In the genomic region with DNA sequence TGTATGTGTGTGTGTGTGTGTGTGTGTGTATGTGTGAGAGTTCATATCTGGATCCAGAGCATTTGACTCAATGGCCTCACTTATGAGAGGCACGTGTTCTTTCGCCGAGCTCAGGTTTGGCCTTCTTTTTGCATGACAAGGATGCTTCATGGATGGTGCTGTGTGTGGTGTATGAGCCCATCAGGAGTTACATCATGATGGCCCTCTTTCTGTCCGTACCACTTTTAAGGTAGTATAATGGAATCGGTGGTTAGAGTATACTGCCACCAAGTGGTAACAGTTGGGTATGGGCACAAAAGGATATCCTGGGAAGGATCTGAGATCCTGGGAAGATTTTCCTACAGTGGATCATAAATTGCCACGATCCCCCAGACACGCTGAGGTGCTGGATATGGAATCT, we compare ENCODE assay signal across 7 mouse cellular contexts. TPM values are rescaled to one million over a fixed set of nuclear protein-coding genes. Genes with fewer than 3 reads are reported as not detected.
A peak's percentile ranks its signal among the peaks of the same experiment; 100 is the strongest.
DNase-seq lines count a peak whose midpoint lies in the region; ATAC-seq and TF ChIP-seq lines count a peak whose summit lies in the region.

No protein-coding gene starts in this region.

- TF ChIP-seq EP300 in CH12.LX (IDR thresholded peaks at IDR 0.05; ENCODE audit: low read length): no peak
- TF ChIP-seq EP300 in liver, embryonic 14.5 days (IDR thresholded peaks at IDR 0.05; ENCODE audit: low read depth): no peak

- in situ Hi-C loops in CH12.LX (cut with MboI; ENCODE audit: low pct_ligation_motif_present, low pct_unique_long_range_greater_than_20kb, low sequenced_read_pairs): loop anchor here (10.0 kb wide), 1 partner anchor 88 kb away; no protein-coding TSS in a partner anchor

- no peaks in the 10 kb centered on the region for H3K79me2 ChIP-seq in CH12.LX (replicated peaks; ENCODE audit: control insufficient read depth, extremely low read depth, insufficient read depth, poor library complexity, severe bottlenecking)

- peaks cover 3% of the 10 kb centered on the region for H3K27me3 ChIP-seq in CH12.LX (replicated peaks)
- H3K27me3 ChIP-seq in liver, embryonic 14.5 days (ENCODE audit: control insufficient read depth, insufficient read depth, low read length): no peaks in the 10 kb centered on the region

- H3K36me3 ChIP-seq in CH12.LX (replicated peaks in 1 of 2; ENCODE audit: control insufficient read depth in 1 of 2, insufficient read depth in 1 of 2, low read length in 1 of 2): no peaks in the 10 kb centered on the region
- H3K36me3 ChIP-seq in liver, embryonic 14.5 days (replicated peaks; ENCODE audit: control insufficient read depth, insufficient read depth, low read depth): no peaks in the 10 kb centered on the region

- H3K9me3 ChIP-seq in CH12.LX (replicated peaks; ENCODE audit: low read length): no peaks in the 10 kb centered on the region
- no peaks in the 10 kb centered on the region for H3K9me3 ChIP-seq in liver, embryonic 14.5 days (ENCODE audit: control insufficient read depth, low read length)

- no peak overlapping the region for H3K4me3 ChIP-seq in CH12.LX (replicated peaks in 1 of 3; ENCODE audit: low read depth in 2 of 3, low read length in 2 of 3, poor library complexity in 1 of 3)
- H3K4me3 ChIP-seq in gastrocnemius, adult 2 months: no peak overlapping the region
- no peak overlapping the region for H3K4me3 ChIP-seq in liver, embryonic 14.5 days (ENCODE audit: insufficient read depth in 1 of 2, low read depth in 2 of 2, low read length in 2 of 2)

- DNase-seq in CH12.LX (ENCODE audit: extremely low read depth): peak; percentile 47
- peak; percentile 12 for DNase-seq in T-cell, adult 2 months (ENCODE audit: low spot score)
- peak; percentile 20 to 69 for DNase-seq in cerebellum, postnatal 36 days
- DNase-seq in gastrocnemius, adult 2 months: no peak
- DNase-seq in kidney, postnatal 14 days: peak; percentile 63
- DNase-seq in liver, embryonic 14.5 days (ENCODE audit: low read depth in 3 of 3, low spot score in 3 of 3): peak; percentile 4 to 17 (median 13)
- peak; percentile 32 for DNase-seq in retina, adult 2 months (ENCODE audit: low read depth, low spot score)

- no peak for ATAC-seq in liver, embryonic 14.5 days (ENCODE audit: insufficient read depth)

- H3K4me1 ChIP-seq in CH12.LX (ENCODE audit: control insufficient read depth in 1 of 2, insufficient read depth in 2 of 2): no peaks in the 10 kb centered on the region
- H3K4me1 ChIP-seq in liver, embryonic 14.5 days (replicated peaks; ENCODE audit: control insufficient read depth in 2 of 2, insufficient read depth in 2 of 2, low read length in 1 of 2): no peaks in the 10 kb centered on the region

- no peak for TF ChIP-seq POLR2A in CH12.LX (IDR thresholded peaks at IDR 0.05; ENCODE audit: low read depth, low read length)

- peak overlapping the region; percentile 50; the same call in 1 of the 2 replicates for H3K4me2 ChIP-seq in CH12.LX (ENCODE audit: insufficient read depth, low read depth, poor library complexity, severe bottlenecking)
- no peak overlapping the region for H3K4me2 ChIP-seq in liver, embryonic 14.5 days (ENCODE audit: low read depth)

- intact Hi-C loops in gastrocnemius, adult 2 months (cut with DNase I): loop anchor here (1.0 to 10.0 kb wide), 2 partner anchors 119 to 228 kb away; no protein-coding TSS in a partner anchor

- peak; percentile 68 to 86 for TF ChIP-seq CTCF in CH12.LX (conservative IDR thresholded peaks at IDR 0.05 in 1 of 2, IDR thresholded peaks at IDR 0.05 in 1 of 2; ENCODE audit: low read depth in 2 of 2, low read length in 2 of 2)
- peak; percentile 89 for TF ChIP-seq CTCF in gastrocnemius, adult 2 months (IDR thresholded peaks at IDR 0.05)
- peak; percentile 66 for TF ChIP-seq CTCF in liver, embryonic 14.5 days (IDR thresholded peaks at IDR 0.05; ENCODE audit: low read depth)

- 11% methylated on average over 7 of the region's 7 CpGs for WGBS in liver, embryonic 14.5 days (ENCODE audit: insufficient replicate concordance)

- TF ChIP-seq RAD21 in CH12.LX (IDR thresholded peaks at IDR 0.05; ENCODE audit: low read depth, low read length): peak; percentile 81

- no peak overlapping the region for H3K9ac ChIP-seq in CH12.LX (ENCODE audit: insufficient read depth, low read depth)
- H3K9ac ChIP-seq in liver, embryonic 14.5 days (replicated peaks): no peak overlapping the region

- dilution Hi-C loops in CH12.LX (cut with MboI; ENCODE audit: extremely low pct_ligation_motif_present, extremely low pct_unique_long_range_greater_than_20kb, low sequenced_read_pairs): no loop called here

- H3K27ac ChIP-seq in CH12.LX (ENCODE audit: insufficient read depth, low read depth): no peak overlapping the region
- no peak overlapping the region for H3K27ac ChIP-seq in gastrocnemius, adult 2 months
- no peak overlapping the region for H3K27ac ChIP-seq in liver, embryonic 14.5 days

TF ChIP-seq in CH12.LX, 34 proteins besides CTCF, POLR2A, EP300 and RAD21:
- TF ChIP-seq ZKSCAN1 (IDR thresholded peaks at IDR 0.05; ENCODE audit: borderline replicate concordance, low read depth, low read length) (no peak), NELFE (IDR thresholded peaks at IDR 0.05; ENCODE audit: low read depth, low read length) (peak; percentile 15; the same call in 1 of the 2 replicates), ZC3H11A (IDR thresholded peaks at IDR 0.05; ENCODE audit: low read depth, low read length) (no peak), UBTF (IDR thresholded peaks at IDR 0.05; ENCODE audit: low read depth, low read length) (no peak), SMC3 (IDR thresholded peaks at IDR 0.05; ENCODE audit: low read depth, low read length) (peak; percentile 84)

RNA-seq across cellular contexts. Expression of a gene that starts 8.1 kb away (rescaled TPM):
- total RNA-seq in CH12.LX (2012; rRNA removed): 25.0 and 25.6 TPM in 2 replicates
- 44.9 and 48.7 TPM in 2 replicates for total RNA-seq in CH12.LX (2014; rRNA removed)
- polyA plus RNA-seq in CH12.LX (2012; ENCODE audit: insufficient read length, low read depth): 46.7 and 47.4 TPM in 2 replicates
- not detected for total RNA-seq in gastrocnemius, adult 2 months (2021)
- 7.1 and 10.9 TPM in 2 replicates for polyA plus RNA-seq in liver, embryonic 14.5 days (2012; rRNA removed)
- polyA plus RNA-seq in liver, embryonic 14.5 days (2014; fragmentation: Nextera tagmentation; extraction: Ambion mirVana): 19.4 and 19.9 TPM in 2 replicates

RNA-seq across cellular contexts. Expression of a gene that starts 58.9 kb away (rescaled TPM):
- total RNA-seq in CH12.LX (2012; rRNA removed) (4.9 and 5.4 TPM in 2 replicates), CH12.LX (2014; rRNA removed) (6.4 and 6.6 TPM in 2 replicates)
- polyA plus RNA-seq in CH12.LX (2012; ENCODE audit: insufficient read length, low read depth): 10.2 and 13.2 TPM in 2 replicates
- 10 to 100 TPM; 12.3 to 15.9 TPM for total RNA-seq in gastrocnemius, adult 2 months (2021)
- polyA plus RNA-seq in liver, embryonic 14.5 days (2012; rRNA removed): 24.7 and 26.2 TPM in 2 replicates
- polyA plus RNA-seq in liver, embryonic 14.5 days (2014; fragmentation: Nextera tagmentation; extraction: Ambion mirVana): 14.0 and 15.4 TPM in 2 replicates

Comparison
In these comparisons a context has a peak if more than half of its experiments do, and no peak if none do; other contexts are left out.
1. RNA of a gene that starts 8.1 kb away (total RNA-seq): 25.0 to 48.7 TPM in CH12.LX; not detected in gastrocnemius, adult 2 months; every median in the first group is over 10 times any median in the second.
2. Peak in every context shown above with its lines, with median percentiles within 50 percentile points of each other: CTCF ChIP-seq.